Mouse (Mus musculus) lung, adult 2 months (tissue): ENCODE measurements at regions not wholly inside any gene's neighbourhood (a gene's known extent, or its start where the extent isn't known, plus 50 kb on each side); places are given as distances from the start of the nearest gene placed in this dataset.

Experiments used
- CTCF ChIP-seq: fragments of 200-500 bp; IDR thresholded peaks from 2 replicates; pipeline ENCODE4 v1.5.1; 2011; ENCODE audit warnings: mild to moderate bottlenecking, low read length, control low read depth; ENCODE audit not compliant: insufficient read depth
- POLR2A ChIP-seq: fragments of 200-500 bp; IDR thresholded peaks from 2 replicates; pipeline ENCODE4 v1.6.1; 2011; ENCODE audit warnings: low read depth, mild to moderate bottlenecking, control low read depth, low read length, borderline replicate concordance; ENCODE audit errors: extremely low read depth

- TF ChIP-seq CTCF = no peak
- no peak for TF ChIP-seq POLR2A
These were observed 63.7 kb upstream of the Elk3 start for GRCm38 (mm10) chr10:93374690-93374994.
